Mouse (Mus musculus) mesoderm, embryonic 11.5 days (tissue): ENCODE measurements around the gene Copz1.

ENCODE experiments used
- DNase-seq: peaks from one replicate; pipeline ENCODE4 v3.0.0-alpha.2; 2012; ENCODE audit warnings: low read depth, low spot score

Gene Copz1

DNA sequence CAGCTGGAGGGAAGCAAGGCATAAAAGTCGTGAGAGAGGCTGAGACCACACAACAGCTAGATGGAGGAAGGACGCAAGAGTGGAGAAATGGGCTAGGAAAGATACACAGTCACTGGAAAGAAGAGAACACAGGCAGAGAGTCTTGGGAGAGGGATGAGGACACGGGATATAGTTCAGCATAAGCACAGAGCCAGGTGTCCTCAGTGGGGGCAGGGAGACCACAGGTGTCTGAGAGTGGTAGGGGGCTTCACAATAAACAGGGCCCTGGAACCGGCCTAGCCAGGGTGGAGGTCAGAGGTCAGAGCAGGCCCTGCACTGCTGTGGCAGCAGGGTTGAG lies 66.3 kb downstream of the Copz1 start:
- DNase-seq = no peak

- no peak for DNase-seq
These were observed 66.8 kb downstream of the Copz1 start for GRCm38 (mm10) chr15:103339166-103339960.

DNA sequence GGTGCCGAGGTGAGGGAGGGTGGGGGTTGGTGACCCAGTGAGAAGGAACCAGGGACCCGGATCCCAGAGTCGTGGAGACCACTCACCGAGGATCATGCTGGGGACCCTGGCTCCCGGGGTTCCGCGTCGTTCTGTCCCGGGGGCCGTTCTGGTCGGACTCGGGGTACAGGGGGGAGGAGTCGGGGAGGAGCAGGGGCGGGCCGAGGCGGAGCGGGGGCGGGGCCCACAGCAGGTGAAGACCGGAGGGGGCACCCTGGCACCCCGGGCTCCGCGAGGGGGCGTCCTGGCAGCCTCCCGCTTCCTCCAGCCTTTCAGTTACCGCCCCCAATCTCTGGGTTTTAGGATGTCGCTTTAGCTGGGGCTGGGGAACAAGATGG lies 67.4 kb downstream of the Copz1 start, which contains the start of gene Zfp385a:
Gene Zfp385a (minus strand): TSS at position 133 of the 377 bp plus-strand sequence.
- no peak for DNase-seq

- no peak for DNase-seq
These were observed 68.3 kb downstream of the Copz1 start for GRCm38 (mm10) chr15:103340786-103341185.

- DNase-seq = no peak
These were observed 69.0 kb downstream of the Copz1 start for GRCm38 (mm10) chr15:103341547-103341946.

DNA sequence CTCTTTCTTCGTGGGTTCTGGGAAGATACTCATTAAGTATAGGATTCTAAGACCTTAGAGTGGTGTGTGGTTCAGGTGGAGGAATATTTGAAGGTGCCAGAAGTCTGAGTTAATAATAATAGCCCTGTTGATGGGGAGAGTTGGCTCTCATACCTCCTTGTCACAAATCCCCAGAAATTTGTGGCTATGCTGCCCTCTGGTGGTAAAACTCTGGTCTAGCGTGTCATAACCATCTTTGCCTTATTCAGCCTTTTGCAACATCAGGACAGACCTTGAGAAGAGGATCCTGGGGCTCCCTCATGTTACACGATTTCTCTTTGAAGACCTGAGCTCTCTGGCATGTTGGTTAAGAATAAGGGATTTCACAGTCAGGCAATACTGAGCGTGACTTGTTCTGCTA lies 69.9 kb downstream of the Copz1 start:
- DNase-seq = peak; percentile 90

GRCm38 (mm10) chr15:103343008-103343407 lies 70.5 kb downstream of the Copz1 start:
- DNase-seq = no peak

DNA sequence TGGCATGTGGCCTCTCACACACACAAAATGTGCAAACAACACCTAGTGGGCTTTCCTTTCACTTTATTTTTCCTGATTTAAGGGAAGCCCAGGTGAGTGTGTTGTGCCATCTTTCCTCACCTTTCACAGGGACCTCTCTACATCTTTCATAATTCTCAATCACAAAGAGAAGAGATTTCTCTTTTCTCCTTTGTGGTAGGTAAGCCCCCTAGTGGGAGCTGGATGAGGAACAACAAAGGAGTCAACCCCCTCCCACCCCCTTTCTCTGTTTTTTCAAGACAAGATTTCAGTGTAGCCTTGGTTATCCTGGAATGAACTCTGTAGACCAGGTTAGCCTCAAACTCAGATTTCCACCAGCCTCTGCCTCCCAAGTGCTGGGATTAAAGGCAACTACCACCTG lies 71.0 kb downstream of the Copz1 start:
- no peak for DNase-seq

GRCm38 (mm10) chr15:103345789-103346188 lies 73.3 kb downstream of the Copz1 start:
- DNase-seq = no peak

GRCm38 (mm10) chr15:103347275-103347684 lies 74.8 kb downstream of the Copz1 start:
- peak; percentile 67 for DNase-seq
